Mouse (Mus musculus): Measurements from ENCODE around the gene Olfr1254.

Gene Olfr1254

GRCm38 (mm10) chr2:89793519-89793918 lies at the start of gene Olfr1254:
Gene Olfr1254, minus strand, starts transcription at chr2:89793619.
- no peak for DNase-seq

DNA sequence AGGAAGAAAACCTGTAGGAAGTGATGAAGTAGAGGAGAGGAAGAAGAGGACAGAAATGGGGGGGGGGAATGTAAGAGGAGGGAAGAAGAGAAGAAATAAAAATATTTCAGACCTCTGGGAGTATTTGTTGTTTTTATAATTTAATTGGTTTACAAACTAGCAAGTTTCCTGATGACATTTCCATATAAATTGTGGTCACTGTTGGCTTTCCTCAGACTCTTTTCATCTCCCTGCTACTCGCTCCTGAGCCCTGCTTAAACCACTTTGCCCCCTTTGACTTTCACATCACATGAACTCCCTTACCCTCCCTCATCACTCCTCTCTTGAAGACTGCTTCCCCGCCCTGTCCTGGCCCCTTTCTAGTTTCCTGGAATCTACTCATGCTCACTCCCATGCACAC lies 48.0 kb upstream of the Olfr1254 start, which contains the start of gene Olfr1256:
TSS of gene Olfr1256 (minus strand) at position 101 of the 400 bp plus-strand sequence.
- no peak for DNase-seq

GRCm38 (mm10) chr2:89820216-89820615 lies 26.8 kb upstream of the Olfr1254 start:
- DNase-seq, result peak in 1 of 2 experiments; percentile 2

GRCm38 (mm10) chr2:89811751-89812150 lies 18.3 kb upstream of the Olfr1254 start, which contains the start of gene Olfr1255:
Gene Olfr1255, plus strand, starts transcription at chr2:89812051.
- no peak for DNase-seq

- DNase-seq, result no peak
Measured at GRCm38 (mm10) chr2:89810751-89811150, 17.3 kb upstream of the Olfr1254 start.

GRCm38 (mm10) chr2:89799583-89799982 lies 6.2 kb upstream of the Olfr1254 start:
- no peak for DNase-seq

DNA sequence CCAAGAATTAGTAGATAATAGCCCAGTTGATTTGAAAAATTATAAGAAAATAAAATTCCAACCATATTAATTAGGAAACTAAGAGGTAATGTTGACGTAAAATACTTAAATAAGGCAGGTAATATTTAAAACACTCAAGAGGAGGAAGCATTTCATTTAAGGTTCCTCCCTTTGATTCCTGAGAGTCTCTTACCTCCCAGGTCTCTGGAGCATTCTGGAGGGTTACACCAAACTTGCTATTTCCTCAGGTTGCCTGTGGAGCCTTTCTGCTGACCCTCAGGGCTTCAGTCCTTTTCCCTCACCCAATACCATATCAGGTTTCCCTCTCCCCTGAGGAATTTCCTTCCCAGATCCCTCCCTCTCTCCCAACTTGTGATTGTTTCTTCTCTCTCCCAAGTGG lies 36.4 kb downstream of the Olfr1254 start, which contains the start of gene Olfr1253:
TSS of gene Olfr1253 (minus strand) at position 101 of the 400 bp plus-strand sequence.
- no peak for DNase-seq
